17 mouse cellular contexts compared by ENCODE assay signal in genomic region chr1:193133726-193134125, GRCm38 (mm10). TPM values are rescaled to one million over a fixed set of nuclear protein-coding genes. Genes with fewer than 3 reads are reported as not detected.
DNase-seq lines count a peak whose midpoint lies in the region; ATAC-seq and TF ChIP-seq lines count a peak whose summit lies in the region.
"Had no signal": no experiment of that assay in that cellular context is flagged by ENCODE, and none has a peak within 500 bp of the region (broad histone marks: within the 10 kb centered on the region; RNA-seq: fewer than 3 reads in every experiment).

No protein-coding gene starts in this region.

- TF ChIP-seq EP300 in liver, embryonic 14.5 days (IDR thresholded peaks at IDR 0.05; ENCODE audit: low read depth): no peak

- TF ChIP-seq CTCF in forebrain, postnatal 0 days (IDR thresholded peaks at IDR 0.05; ENCODE audit: low read depth): peak; percentile 35; the same call in 1 of the 2 replicates
- TF ChIP-seq CTCF in liver, embryonic 14.5 days (IDR thresholded peaks at IDR 0.05; ENCODE audit: low read depth): peak; percentile 58

- H3K9me3 ChIP-seq in forebrain, postnatal 0 days (ENCODE audit: low read length): no peaks in the 10 kb centered on the region
- no peaks in the 10 kb centered on the region for H3K9me3 ChIP-seq in forebrain, embryonic 14.5 days (replicated peaks; ENCODE audit: control insufficient read depth, low read length)
- H3K9me3 ChIP-seq in liver, embryonic 14.5 days (ENCODE audit: control insufficient read depth, low read length): no peaks in the 10 kb centered on the region
- H3K9me3 ChIP-seq in liver, embryonic 11.5 days (ENCODE audit: control insufficient read depth, low read length): no peaks in the 10 kb centered on the region
- H3K9me3 ChIP-seq: heart, embryonic 13.5 days; hindbrain, embryonic 10.5 days; intestine, embryonic 15.5 days; limb, embryonic 10.5 days; midbrain, embryonic 13.5 days had no signal

- 88% methylated on average over 1 of the region's 1 CpGs for WGBS in forebrain, postnatal 0 days
- WGBS in forebrain, embryonic 14.5 days: 90% methylated on average over 1 of the region's 1 CpGs
- 46% methylated on average over 1 of the region's 1 CpGs for WGBS in liver, embryonic 14.5 days (ENCODE audit: insufficient replicate concordance)
- 78% methylated on average over 1 of the region's 1 CpGs for WGBS in liver, embryonic 11.5 days

- no peak for DNase-seq in forebrain, postnatal 0 days
- no peak for DNase-seq in forebrain, embryonic 14.5 days (ENCODE audit: low spot score)
- no peak for DNase-seq in liver, embryonic 14.5 days (ENCODE audit: low read depth in 3 of 3, low spot score in 3 of 3)
- DNase-seq in liver, embryonic 11.5 days (ENCODE audit: low spot score): no peak
- peak; percentile 80 for DNase-seq in ES-CJ7 (ENCODE audit: low read depth, low spot score)
- peak; percentile 40 for DNase-seq in c-Kit-positive CD71-positive TER-119-positive erythroid progenitor cells, embryonic 14.5 days (ENCODE audit: low spot score)
- no peak for DNase-seq in spleen, adult 18-20 months
- no peak for DNase-seq in cerebellum, adult 18-20 months
- DNase-seq: adrenal gland, adult 8-10 months; kidney, postnatal 4 days; right cerebral cortex, postnatal 25 days; thymus, adult 18-20 months had no signal

- no peak overlapping the region for H3K9ac ChIP-seq in forebrain, postnatal 0 days
- no peak overlapping the region for H3K9ac ChIP-seq in forebrain, embryonic 14.5 days (ENCODE audit: low read length)
- H3K9ac ChIP-seq in liver, embryonic 14.5 days (replicated peaks): no peak overlapping the region
- H3K9ac ChIP-seq in liver, embryonic 11.5 days (ENCODE audit: low read depth, low read length): no peak overlapping the region
- H3K9ac ChIP-seq: heart, embryonic 13.5 days; intestine, embryonic 15.5 days; midbrain, embryonic 13.5 days had no signal

- H3K4me1 ChIP-seq in forebrain, postnatal 0 days (ENCODE audit: insufficient read depth): peaks cover 8% of the 10 kb centered on the region
- peaks cover 9% of the 10 kb centered on the region for H3K4me1 ChIP-seq in forebrain, embryonic 14.5 days (ENCODE audit: control insufficient read depth, insufficient read depth, low read length)
- H3K4me1 ChIP-seq in liver, embryonic 14.5 days (replicated peaks; ENCODE audit: control insufficient read depth in 2 of 2, insufficient read depth in 2 of 2, low read length in 1 of 2): peaks cover 9 to 11% of the 10 kb centered on the region in 2 experiments; a peak in 3 of 4 replicates
- H3K4me1 ChIP-seq in liver, embryonic 11.5 days (replicated peaks; ENCODE audit: control insufficient read depth, insufficient read depth, low read length): peaks cover 5% of the 10 kb centered on the region

- ATAC-seq in forebrain, postnatal 0 days: no peak
- no peak for ATAC-seq in forebrain, embryonic 14.5 days
- ATAC-seq in liver, embryonic 14.5 days (ENCODE audit: insufficient read depth): no peak
- ATAC-seq in liver, embryonic 11.5 days (replicated peaks; ENCODE audit: low FRiP score): no peak
- ATAC-seq: intestine, embryonic 15.5 days; midbrain, embryonic 13.5 days had no signal

- H3K27ac ChIP-seq in forebrain, postnatal 0 days (ENCODE audit: low read depth, low read length): no peak overlapping the region
- H3K27ac ChIP-seq in forebrain, embryonic 14.5 days (ENCODE audit: low read depth, low read length): no peak overlapping the region
- no peak overlapping the region for H3K27ac ChIP-seq in liver, embryonic 14.5 days
- no peak overlapping the region for H3K27ac ChIP-seq in liver, embryonic 11.5 days (ENCODE audit: low read depth, low read length)
- H3K27ac ChIP-seq: heart, embryonic 13.5 days; hindbrain, embryonic 10.5 days; intestine, embryonic 15.5 days; limb, embryonic 10.5 days; midbrain, embryonic 13.5 days had no signal

- no peak overlapping the region for H3K4me2 ChIP-seq in forebrain, postnatal 0 days (ENCODE audit: low read depth)
- H3K4me2 ChIP-seq in forebrain, embryonic 14.5 days (ENCODE audit: low read length): no peak overlapping the region
- H3K4me2 ChIP-seq in liver, embryonic 14.5 days (ENCODE audit: low read depth): no peak overlapping the region
- no peak overlapping the region for H3K4me2 ChIP-seq in liver, embryonic 11.5 days
- H3K4me2 ChIP-seq: heart, embryonic 13.5 days; intestine, embryonic 15.5 days; midbrain, embryonic 13.5 days had no signal

- H3K4me3 ChIP-seq in forebrain, postnatal 0 days (ENCODE audit: low read depth, low read length): no peak overlapping the region
- H3K4me3 ChIP-seq in forebrain, embryonic 14.5 days (ENCODE audit: low read depth, low read length): no peak overlapping the region
- H3K4me3 ChIP-seq in liver, embryonic 14.5 days (ENCODE audit: insufficient read depth in 1 of 2, low read depth in 2 of 2, low read length in 2 of 2): no peak overlapping the region
- no peak overlapping the region for H3K4me3 ChIP-seq in liver, embryonic 11.5 days (ENCODE audit: low read depth, low read length)
- H3K4me3 ChIP-seq: heart, embryonic 13.5 days; hindbrain, embryonic 10.5 days; intestine, embryonic 15.5 days; limb, embryonic 10.5 days; midbrain, embryonic 13.5 days had no signal

- no peaks in the 10 kb centered on the region for H3K36me3 ChIP-seq in forebrain, postnatal 0 days (ENCODE audit: insufficient read depth)
- no peaks in the 10 kb centered on the region for H3K36me3 ChIP-seq in forebrain, embryonic 14.5 days (ENCODE audit: control insufficient read depth, insufficient read depth, low read length)
- H3K36me3 ChIP-seq in liver, embryonic 14.5 days (replicated peaks; ENCODE audit: control insufficient read depth, insufficient read depth, low read depth): no peaks in the 10 kb centered on the region
- H3K36me3 ChIP-seq in liver, embryonic 11.5 days (ENCODE audit: control insufficient read depth, insufficient read depth, low read length): no peaks in the 10 kb centered on the region
- H3K36me3 ChIP-seq: heart, embryonic 13.5 days; hindbrain, embryonic 10.5 days; intestine, embryonic 15.5 days; limb, embryonic 10.5 days; midbrain, embryonic 13.5 days had no signal

- H3K27me3 ChIP-seq in forebrain, postnatal 0 days (ENCODE audit: insufficient read depth, low read length): no peaks in the 10 kb centered on the region
- no peaks in the 10 kb centered on the region for H3K27me3 ChIP-seq in forebrain, embryonic 14.5 days (replicated peaks; ENCODE audit: control insufficient read depth, insufficient read depth, low read length)
- no peaks in the 10 kb centered on the region for H3K27me3 ChIP-seq in liver, embryonic 14.5 days (ENCODE audit: control insufficient read depth, insufficient read depth, low read length)
- H3K27me3 ChIP-seq in liver, embryonic 11.5 days (replicated peaks; ENCODE audit: control insufficient read depth, insufficient read depth, low read length): no peaks in the 10 kb centered on the region
- H3K27me3 ChIP-seq: heart, embryonic 13.5 days; intestine, embryonic 15.5 days; midbrain, embryonic 13.5 days had no signal

RNA-seq across cellular contexts. Expression of gene Diexf, which starts 3.7 kb away (rescaled TPM):
- 11.4 and 18.6 TPM in 2 replicates for total RNA-seq in forebrain, postnatal 0 days (2014; rRNA removed)
- polyA plus RNA-seq in forebrain, postnatal 0 days (2015; fragmentation: Nextera tagmentation; extraction: Ambion mirVana): 4.0 and 6.2 TPM in 2 replicates
- polyA plus RNA-seq in forebrain, embryonic 14.5 days (2014; fragmentation: Nextera tagmentation; extraction: Ambion mirVana): 9.6 and 10.6 TPM in 2 replicates
- 8.5 and 9.5 TPM in 2 replicates for polyA plus RNA-seq in liver, embryonic 14.5 days (2012; rRNA removed)
- polyA plus RNA-seq in liver, embryonic 14.5 days (2014; fragmentation: Nextera tagmentation; extraction: Ambion mirVana): 2.4 and 2.7 TPM in 2 replicates
- polyA plus RNA-seq in liver, embryonic 11.5 days (2014; fragmentation: Nextera tagmentation; extraction: Ambion mirVana): 9.3 and 10.7 TPM in 2 replicates

RNA-seq across cellular contexts. Expression of gene Irf6, which starts 19.2 kb away (rescaled TPM):
- 0.33 and 0.62 TPM in 2 replicates for total RNA-seq in forebrain, postnatal 0 days (2014; rRNA removed)
- 0.29 and 0.48 TPM in 2 replicates for polyA plus RNA-seq in forebrain, postnatal 0 days (2015; fragmentation: Nextera tagmentation; extraction: Ambion mirVana)
- 0.35 and 0.60 TPM in 2 replicates for polyA plus RNA-seq in forebrain, embryonic 14.5 days (2014; fragmentation: Nextera tagmentation; extraction: Ambion mirVana)
- 1.7 and 1.9 TPM in 2 replicates for polyA plus RNA-seq in liver, embryonic 14.5 days (2012; rRNA removed)
- 1.5 and 3.0 TPM in 2 replicates for polyA plus RNA-seq in liver, embryonic 14.5 days (2014; fragmentation: Nextera tagmentation; extraction: Ambion mirVana)
- polyA plus RNA-seq in liver, embryonic 11.5 days (2014; fragmentation: Nextera tagmentation; extraction: Ambion mirVana): 4.1 and 5.2 TPM in 2 replicates

RNA-seq across cellular contexts. Expression of gene A130010J15Rik, which starts 34.1 kb away (rescaled TPM):
- 16.2 and 18.2 TPM in 2 replicates for total RNA-seq in forebrain, postnatal 0 days (2014; rRNA removed)
- polyA plus RNA-seq in forebrain, postnatal 0 days (2015; fragmentation: Nextera tagmentation; extraction: Ambion mirVana): 9.6 and 10.8 TPM in 2 replicates
- polyA plus RNA-seq in forebrain, embryonic 14.5 days (2014; fragmentation: Nextera tagmentation; extraction: Ambion mirVana): 13.3 and 14.6 TPM in 2 replicates
- polyA plus RNA-seq in liver, embryonic 14.5 days (2012; rRNA removed): 2.0 and 2.3 TPM in 2 replicates
- 3.8 and 4.5 TPM in 2 replicates for polyA plus RNA-seq in liver, embryonic 14.5 days (2014; fragmentation: Nextera tagmentation; extraction: Ambion mirVana)
- polyA plus RNA-seq in liver, embryonic 11.5 days (2014; fragmentation: Nextera tagmentation; extraction: Ambion mirVana): 11.1 and 12.8 TPM in 2 replicates

Comparison
In these comparisons a context has a peak if more than half of its experiments do, and no peak if none do; other contexts are left out.
1. DNase-seq: peak in ES-CJ7 (single experiment) and c-Kit-positive CD71-positive TER-119-positive erythroid progenitor cells, embryonic 14.5 days (single experiment); none in forebrain, postnatal 0 days (single experiment), forebrain, embryonic 14.5 days (single experiment), liver, embryonic 14.5 days (0 of 3), liver, embryonic 11.5 days (single experiment), spleen, adult 18-20 months (0 of 2) and cerebellum, adult 18-20 months (0 of 2).